ENCODE assay signal across 8 mouse cellular contexts in the genomic region with DNA sequence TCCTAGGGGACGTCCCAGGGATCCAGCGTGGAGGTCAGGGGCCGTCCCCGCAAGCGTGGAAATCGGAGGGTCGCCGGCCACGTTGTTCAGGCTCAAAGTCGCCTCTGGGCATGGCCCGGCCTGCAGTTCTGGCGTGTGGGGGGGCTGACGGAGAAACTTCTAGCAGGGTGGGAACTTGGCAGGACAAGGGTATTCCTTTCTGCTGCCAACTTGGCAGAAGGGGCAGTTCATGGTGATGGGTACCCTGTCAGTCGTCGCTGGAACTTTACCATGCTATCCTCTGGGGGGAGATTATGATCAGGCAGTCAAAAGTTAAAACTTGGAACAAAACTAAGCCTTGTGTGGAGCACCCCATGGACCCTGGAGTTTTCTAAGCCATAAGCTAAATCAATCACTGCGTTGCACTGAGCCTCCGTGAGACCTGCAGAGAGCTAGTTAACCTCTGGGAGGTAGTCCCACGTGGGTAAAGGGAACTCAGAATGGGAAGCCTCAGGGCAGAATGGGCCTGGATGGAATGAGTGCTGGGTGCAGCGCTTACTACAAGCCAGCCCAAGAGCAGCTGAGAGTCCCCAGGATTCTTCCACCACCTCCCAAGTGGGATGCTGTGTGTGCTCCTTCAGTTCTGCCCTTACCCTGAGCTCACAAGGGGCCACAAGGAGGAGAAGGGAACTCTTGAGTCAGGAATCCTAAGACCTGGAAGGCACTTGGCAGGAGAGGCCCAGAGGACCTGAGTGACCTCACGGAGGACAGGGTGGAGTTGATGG. TPM values are rescaled to one million over a fixed set of nuclear protein-coding genes. Genes with fewer than 3 reads are reported as not detected.
DNase-seq lines count a peak whose midpoint lies in the region; ATAC-seq and TF ChIP-seq lines count a peak whose summit lies in the region.

No protein-coding gene starts in this region.

- no peaks in the 10 kb centered on the region for H3K9me3 ChIP-seq in neural tube, embryonic 11.5 days (ENCODE audit: control insufficient read depth, low read length)
- no peaks in the 10 kb centered on the region for H3K9me3 ChIP-seq in forebrain, embryonic 12.5 days
- H3K9me3 ChIP-seq in intestine, postnatal 0 days (ENCODE audit: control insufficient read depth): no peaks in the 10 kb centered on the region
- no peaks in the 10 kb centered on the region for H3K9me3 ChIP-seq in midbrain, embryonic 10.5 days (replicated peaks)

- H3K4me1 ChIP-seq in neural tube, embryonic 11.5 days (ENCODE audit: control insufficient read depth, insufficient read depth, low read length): peaks cover 22% of the 10 kb centered on the region
- peaks cover 38% of the 10 kb centered on the region for H3K4me1 ChIP-seq in forebrain, embryonic 12.5 days
- H3K4me1 ChIP-seq in intestine, postnatal 0 days (replicated peaks; ENCODE audit: control insufficient read depth, insufficient read depth, low read length): no peaks in the 10 kb centered on the region
- peaks cover 68% of the 10 kb centered on the region for H3K4me1 ChIP-seq in midbrain, embryonic 10.5 days

- no peaks in the 10 kb centered on the region for H3K36me3 ChIP-seq in neural tube, embryonic 11.5 days (ENCODE audit: control insufficient read depth, insufficient read depth, low read length)
- H3K36me3 ChIP-seq in forebrain, embryonic 12.5 days (replicated peaks): no peaks in the 10 kb centered on the region
- no peaks in the 10 kb centered on the region for H3K36me3 ChIP-seq in intestine, postnatal 0 days (ENCODE audit: control insufficient read depth, insufficient read depth)
- H3K36me3 ChIP-seq in midbrain, embryonic 10.5 days: peaks cover 6% of the 10 kb centered on the region; the same call in 1 of the 2 replicates

- WGBS in neural tube, embryonic 11.5 days: 3% methylated on average over 20 of the region's 20 CpGs
- WGBS in forebrain, embryonic 12.5 days: 3% methylated on average over 20 of the region's 20 CpGs
- WGBS in intestine, postnatal 0 days: 6% methylated on average over 20 of the region's 20 CpGs
- WGBS in midbrain, embryonic 10.5 days: 4% methylated on average over 20 of the region's 20 CpGs

- H3K4me3 ChIP-seq in neural tube, embryonic 11.5 days (ENCODE audit: low read depth, low read length): peak overlapping the region; percentile 55
- H3K4me3 ChIP-seq in forebrain, embryonic 12.5 days (replicated peaks): peak overlapping the region; percentile 62
- peak overlapping the region; percentile 64 for H3K4me3 ChIP-seq in intestine, postnatal 0 days (ENCODE audit: low read depth, low read length)
- H3K4me3 ChIP-seq in midbrain, embryonic 10.5 days: peak overlapping the region; percentile 79

- H3K27me3 ChIP-seq in neural tube, embryonic 11.5 days (ENCODE audit: control insufficient read depth, insufficient read depth, low read length): no peaks in the 10 kb centered on the region
- peaks cover 3% of the 10 kb centered on the region; the same call in 1 of the 2 replicates for H3K27me3 ChIP-seq in forebrain, embryonic 12.5 days
- H3K27me3 ChIP-seq in intestine, postnatal 0 days (replicated peaks; ENCODE audit: control insufficient read depth, insufficient read depth, low read length): no peaks in the 10 kb centered on the region
- peaks cover 23% of the 10 kb centered on the region; the same call in 1 of the 2 replicates for H3K27me3 ChIP-seq in midbrain, embryonic 10.5 days (ENCODE audit: low read depth, poor library complexity, severe bottlenecking)

- H3K4me2 ChIP-seq in neural tube, embryonic 11.5 days (ENCODE audit: low read depth): peak overlapping the region; percentile 85
- H3K4me2 ChIP-seq in forebrain, embryonic 12.5 days: peak overlapping the region; percentile 95
- H3K4me2 ChIP-seq in intestine, postnatal 0 days (replicated peaks; ENCODE audit: low read depth): peak overlapping the region; percentile 92

- DNase-seq in neural tube, embryonic 11.5 days (ENCODE audit: low spot score): no peak
- DNase-seq in neural tube, embryonic 10.5 days (ENCODE audit: extremely low spot score, low spot score): no peak
- DNase-seq in midbrain, embryonic 10.5 days (ENCODE audit: low spot score): no peak
- no peak for DNase-seq in urinary bladder, adult 2 months (ENCODE audit: low spot score)

- no peak for ATAC-seq in neural tube, embryonic 11.5 days (ENCODE audit: insufficient read depth, low FRiP score, low TSS enrichment)
- ATAC-seq in forebrain, embryonic 12.5 days (ENCODE audit: low FRiP score): no peak
- ATAC-seq in intestine, postnatal 0 days: peak; percentile 11; the same call in 1 of the 2 replicates
- no peak for ATAC-seq in CD4-positive, CD25-positive, alpha-beta regulatory T cell, adult 4 months
- no peak for ATAC-seq in granulocyte monocyte progenitor cell, adult 5-6 weeks (replicated peaks; ENCODE audit: poor library complexity, severe bottlenecking)

- TF ChIP-seq CTCF in intestine, postnatal 0 days (IDR thresholded peaks at IDR 0.05; ENCODE audit: low read depth): peak; percentile 1; the same call in 1 of the 2 replicates

- peak overlapping the region; percentile 64 for H3K9ac ChIP-seq in neural tube, embryonic 11.5 days (ENCODE audit: low read length)
- H3K9ac ChIP-seq in forebrain, embryonic 12.5 days: peak overlapping the region; percentile 72
- H3K9ac ChIP-seq in intestine, postnatal 0 days (ENCODE audit: low read depth, low read length): peak overlapping the region; percentile 75

- H3K27ac ChIP-seq in neural tube, embryonic 11.5 days (ENCODE audit: low read depth, low read length): no peak overlapping the region
- H3K27ac ChIP-seq in forebrain, embryonic 12.5 days: peak overlapping the region; percentile 53; the same call in 1 of the 2 replicates
- no peak overlapping the region; the same call in 1 of the 2 replicates for H3K27ac ChIP-seq in intestine, postnatal 0 days (ENCODE audit: low read depth, low read length)
- peak overlapping the region; percentile 92 for H3K27ac ChIP-seq in midbrain, embryonic 10.5 days (replicated peaks)

RNA-seq across cellular contexts. Expression of a gene that starts 0.7 kb away (rescaled TPM):
- 18.6 and 21.5 TPM in 2 replicates for polyA plus RNA-seq in neural tube, embryonic 11.5 days (2014; fragmentation: Nextera tagmentation; extraction: Ambion mirVana)
- 8.0 and 8.9 TPM in 2 replicates for polyA plus RNA-seq in forebrain, embryonic 12.5 days (2016; fragmentation: Nextera tagmentation; extraction: Ambion mirVana)
- polyA plus RNA-seq in intestine, postnatal 0 days (2015; fragmentation: Nextera tagmentation; extraction: Ambion mirVana): 16.3 and 16.4 TPM in 2 replicates
- polyA plus RNA-seq in midbrain, embryonic 10.5 days (2016; fragmentation: Nextera tagmentation; extraction: Ambion mirVana): 11.6 and 15.3 TPM in 2 replicates
- polyA plus RNA-seq in CD4-positive, CD25-positive, alpha-beta regulatory T cell, adult 4 months (2017; shearing (Covaris generic)): not detected
- 35.5 and 115 TPM in 2 replicates for polyA plus RNA-seq in urinary bladder, adult 2 months (2012; rRNA removed)
- 0.21 TPM in 1 of 2 replicates, not detected in the other for total RNA-seq in granulocyte monocyte progenitor cell, adult 5-6 weeks (2014; fragmentation: Nextera tagmentation)
- 0.05 TPM in 1 of 2 replicates, not detected in the other for total RNA-seq in granulocyte monocyte progenitor cell, adult 5-6 weeks (2017)

RNA-seq across cellular contexts. Expression of a gene that starts 16.2 kb away (rescaled TPM):
- polyA plus RNA-seq in neural tube, embryonic 11.5 days (2014; fragmentation: Nextera tagmentation; extraction: Ambion mirVana): not detected in 2 replicates
- polyA plus RNA-seq in forebrain, embryonic 12.5 days (2016; fragmentation: Nextera tagmentation; extraction: Ambion mirVana): not detected in 2 replicates
- polyA plus RNA-seq in intestine, postnatal 0 days (2015; fragmentation: Nextera tagmentation; extraction: Ambion mirVana): not detected in 2 replicates
- polyA plus RNA-seq in midbrain, embryonic 10.5 days (2016; fragmentation: Nextera tagmentation; extraction: Ambion mirVana): not detected in 2 replicates
- polyA plus RNA-seq in CD4-positive, CD25-positive, alpha-beta regulatory T cell, adult 4 months (2017; shearing (Covaris generic)): not detected
- not detected in 2 replicates for polyA plus RNA-seq in urinary bladder, adult 2 months (2012; rRNA removed)
- total RNA-seq in granulocyte monocyte progenitor cell, adult 5-6 weeks (2014; fragmentation: Nextera tagmentation): not detected in 2 replicates
- total RNA-seq in granulocyte monocyte progenitor cell, adult 5-6 weeks (2017): not detected in 2 replicates

RNA-seq across cellular contexts. Expression of a gene that starts 38.9 kb away (rescaled TPM):
- polyA plus RNA-seq in neural tube, embryonic 11.5 days (2014; fragmentation: Nextera tagmentation; extraction: Ambion mirVana): not detected in 2 replicates
- not detected in 2 replicates for polyA plus RNA-seq in forebrain, embryonic 12.5 days (2016; fragmentation: Nextera tagmentation; extraction: Ambion mirVana)
- 9.1 and 13.6 TPM in 2 replicates for polyA plus RNA-seq in intestine, postnatal 0 days (2015; fragmentation: Nextera tagmentation; extraction: Ambion mirVana)
- not detected in 2 replicates for polyA plus RNA-seq in midbrain, embryonic 10.5 days (2016; fragmentation: Nextera tagmentation; extraction: Ambion mirVana)
- polyA plus RNA-seq in CD4-positive, CD25-positive, alpha-beta regulatory T cell, adult 4 months (2017; shearing (Covaris generic)): not detected
- polyA plus RNA-seq in urinary bladder, adult 2 months (2012; rRNA removed): 0.34 TPM in 1 of 2 replicates, not detected in the other
- total RNA-seq in granulocyte monocyte progenitor cell, adult 5-6 weeks (2014; fragmentation: Nextera tagmentation): not detected in 2 replicates
- total RNA-seq in granulocyte monocyte progenitor cell, adult 5-6 weeks (2017): not detected in 2 replicates

RNA-seq across cellular contexts. Expression of a gene that starts 59.7 kb away (rescaled TPM):
- not detected in 2 replicates for polyA plus RNA-seq in neural tube, embryonic 11.5 days (2014; fragmentation: Nextera tagmentation; extraction: Ambion mirVana)
- polyA plus RNA-seq in forebrain, embryonic 12.5 days (2016; fragmentation: Nextera tagmentation; extraction: Ambion mirVana): not detected in 2 replicates
- not detected in 2 replicates for polyA plus RNA-seq in intestine, postnatal 0 days (2015; fragmentation: Nextera tagmentation; extraction: Ambion mirVana)
- not detected in 2 replicates for polyA plus RNA-seq in midbrain, embryonic 10.5 days (2016; fragmentation: Nextera tagmentation; extraction: Ambion mirVana)
- polyA plus RNA-seq in CD4-positive, CD25-positive, alpha-beta regulatory T cell, adult 4 months (2017; shearing (Covaris generic)): not detected
- not detected in 2 replicates for polyA plus RNA-seq in urinary bladder, adult 2 months (2012; rRNA removed)
- total RNA-seq in granulocyte monocyte progenitor cell, adult 5-6 weeks (2014; fragmentation: Nextera tagmentation): not detected in 2 replicates
- total RNA-seq in granulocyte monocyte progenitor cell, adult 5-6 weeks (2017): not detected in 2 replicates

Comparison
In these comparisons a context has a peak if more than half of its experiments do, and no peak if none do; other contexts are left out.
1. H3K27ac ChIP-seq: peak in forebrain, embryonic 12.5 days (single experiment) and midbrain, embryonic 10.5 days (single experiment); none in neural tube, embryonic 11.5 days (single experiment) and intestine, postnatal 0 days (single experiment).
2. Peak in every context shown above with its lines, with median percentiles within 50 percentile points of each other: H3K4me2 ChIP-seq, H3K4me3 ChIP-seq and H3K9ac ChIP-seq.